Mouse (Mus musculus): Measurements from ENCODE around the gene Gga3.

DNA sequence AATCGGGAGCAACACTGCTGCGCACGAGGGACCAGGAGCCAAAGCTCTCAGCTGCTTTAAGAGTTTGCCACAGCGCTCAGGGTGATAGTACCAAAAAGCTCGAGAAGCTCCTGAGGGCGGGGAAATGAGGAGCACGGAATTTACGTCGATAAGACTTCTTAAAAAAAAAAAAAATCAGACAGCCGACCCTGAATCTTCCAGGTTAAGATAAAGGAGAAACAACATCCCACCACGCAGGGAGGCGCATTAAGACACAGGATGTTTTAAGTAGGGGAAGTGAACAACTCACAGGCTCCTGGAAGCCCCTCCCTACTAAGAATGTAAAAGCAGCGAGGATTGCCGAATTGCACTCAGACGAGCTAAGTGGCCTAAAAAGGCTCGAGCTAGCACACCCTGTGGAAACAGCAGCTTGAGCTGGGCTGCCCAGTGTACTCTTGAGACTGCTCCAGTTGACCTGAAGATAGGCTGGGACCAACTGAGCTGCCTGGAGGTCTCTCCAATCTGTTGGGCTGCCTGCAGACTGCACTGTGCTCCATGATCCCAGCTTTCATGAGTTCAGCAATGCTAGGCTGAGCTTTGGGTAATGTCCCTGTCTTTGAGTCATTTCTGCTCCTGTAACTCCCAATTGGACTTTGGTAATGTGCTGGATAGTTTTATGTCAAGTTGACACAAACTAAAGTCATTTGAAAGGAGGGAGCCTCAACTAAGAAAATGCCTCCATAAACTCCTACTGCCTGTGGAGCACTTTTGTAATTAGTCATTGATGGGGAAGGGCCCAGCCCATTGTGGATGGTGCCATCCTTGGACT is 9.5 kb upstream of the Gga3 start:
- TF ChIP-seq POLR2A (IDR thresholded peaks at IDR 0.05; ENCODE audit: low read depth, low read length) (no peak), CTCF (IDR thresholded peaks at IDR 0.05; ENCODE audit: extremely low read depth, insufficient read depth, insufficient read length, insufficient replicate concordance) (no peak)
